Mouse (Mus musculus): ENCODE results near the gene Olfr508. TPM values are rescaled to one million over a fixed set of nuclear protein-coding genes. Genes with fewer than 3 reads are reported as not detected.

Gene Olfr508
- polyA plus RNA-seq, 1 experiment from 2014 or later = not detected

- no peak overlapping the region for H3K4me2 ChIP-seq (ENCODE audit: low read depth, low read length)
- H3K4me3 ChIP-seq (replicated peaks; ENCODE audit: low read length) = no peak overlapping the region
- no peak overlapping the region for H3K27ac ChIP-seq (ENCODE audit: low read length)
- H3K9me3 ChIP-seq (replicated peaks; ENCODE audit: control insufficient read depth, low read length) = no peaks in the 10 kb centered on the region
- no peak overlapping the region for H3K9ac ChIP-seq (ENCODE audit: low read length)
- no peaks in the 10 kb centered on the region for H3K27me3 ChIP-seq (ENCODE audit: control insufficient read depth, insufficient read depth, low read length)
- no peaks in the 10 kb centered on the region for H3K4me1 ChIP-seq (ENCODE audit: control insufficient read depth, insufficient read depth, low read length)
- no peak for ATAC-seq (ENCODE audit: insufficient read depth, low FRiP score)
- 47% methylated on average over 1 of the region's 1 CpGs for WGBS
- no peaks in the 10 kb centered on the region for H3K36me3 ChIP-seq (ENCODE audit: control insufficient read depth, insufficient read depth, low read length)
These were observed 41.3 kb downstream of the Olfr508 start for GRCm38 (mm10) chr7:108671058-108671457.

GRCm38 (mm10) chr7:108678886-108679285, 49.1 kb downstream of the Olfr508 start:
- Histone ChIP-seq H3K27ac (ENCODE audit: low read length) (no peak overlapping the region), H3K4me2 (ENCODE audit: low read depth, low read length) (no peak overlapping the region), H3K4me3 (replicated peaks; ENCODE audit: low read length) (no peak overlapping the region), H3K36me3 (ENCODE audit: control insufficient read depth, insufficient read depth, low read length) (no peaks in the 10 kb centered on the region), H3K9me3 (replicated peaks; ENCODE audit: control insufficient read depth, low read length) (no peaks in the 10 kb centered on the region), H3K9ac (ENCODE audit: low read length) (no peak overlapping the region), H3K4me1 (ENCODE audit: control insufficient read depth, insufficient read depth, low read length) (no peaks in the 10 kb centered on the region), H3K27me3 (ENCODE audit: control insufficient read depth, insufficient read depth, low read length) (no peaks in the 10 kb centered on the region)
- no peak for ATAC-seq (ENCODE audit: insufficient read depth, low FRiP score)
- 79% methylated on average over 4 of the region's 4 CpGs for WGBS

Other genes with a start within 250 kb of the Olfr508 start
- gene Olfr495, start 236.8 kb upstream of the Olfr508 start, polyA plus RNA-seq (2015; fragmentation: Nextera tagmentation; extraction: Ambion mirVana) = not detected in 2 replicates
- gene Olfr497, start 209.6 kb upstream of the Olfr508 start, polyA plus RNA-seq (2015; fragmentation: Nextera tagmentation; extraction: Ambion mirVana) = not detected in 2 replicates
- gene Olfr498, start 164.7 kb upstream of the Olfr508 start, polyA plus RNA-seq (2015; fragmentation: Nextera tagmentation; extraction: Ambion mirVana) = not detected in 2 replicates
- not detected in 2 replicates for gene Olfr502, start 104.9 kb upstream of the Olfr508 start, polyA plus RNA-seq (2015; fragmentation: Nextera tagmentation; extraction: Ambion mirVana)
- not detected in 2 replicates for gene Olfr503, start 85.5 kb upstream of the Olfr508 start, polyA plus RNA-seq (2015; fragmentation: Nextera tagmentation; extraction: Ambion mirVana)
- not detected in 2 replicates for gene Olfr504, start 64.2 kb upstream of the Olfr508 start, polyA plus RNA-seq (2015; fragmentation: Nextera tagmentation; extraction: Ambion mirVana)
- gene Olfr506, start 19.2 kb upstream of the Olfr508 start, polyA plus RNA-seq (2015; fragmentation: Nextera tagmentation; extraction: Ambion mirVana) = not detected in 2 replicates
- not detected in 2 replicates for gene Olfr507, start 8.2 kb upstream of the Olfr508 start, polyA plus RNA-seq (2015; fragmentation: Nextera tagmentation; extraction: Ambion mirVana)
- not detected in 2 replicates for gene Olfr509, start 21.9 kb downstream of the Olfr508 start, polyA plus RNA-seq (2015; fragmentation: Nextera tagmentation; extraction: Ambion mirVana)
- gene Olfr510, start 36.4 kb downstream of the Olfr508 start, polyA plus RNA-seq (2015; fragmentation: Nextera tagmentation; extraction: Ambion mirVana) = not detected in 2 replicates
- not detected in 2 replicates for gene Olfr512, start 83.3 kb downstream of the Olfr508 start, polyA plus RNA-seq (2015; fragmentation: Nextera tagmentation; extraction: Ambion mirVana)
- gene Olfr513, start 121.0 kb downstream of the Olfr508 start, polyA plus RNA-seq (2015; fragmentation: Nextera tagmentation; extraction: Ambion mirVana) = not detected in 2 replicates
- not detected in 2 replicates for gene Olfr514, start 196.0 kb downstream of the Olfr508 start, polyA plus RNA-seq (2015; fragmentation: Nextera tagmentation; extraction: Ambion mirVana)
- not detected in 2 replicates for gene Olfr516, start 220.5 kb downstream of the Olfr508 start, polyA plus RNA-seq (2015; fragmentation: Nextera tagmentation; extraction: Ambion mirVana)
- not detected in 2 replicates for gene Olfr517, start 242.4 kb downstream of the Olfr508 start, polyA plus RNA-seq (2015; fragmentation: Nextera tagmentation; extraction: Ambion mirVana)

Data from stomach, embryonic 16.5 days (tissue).